Mouse (Mus musculus) intestine, postnatal 0 days (tissue): Measurements from ENCODE around the gene Aurkb. TPM values are rescaled to one million over a fixed set of nuclear protein-coding genes. Genes with fewer than 3 reads are reported as not detected.

Source experiments
- ATAC-seq: fragments of 200-750 bp; cut with Nextera tagmentation; 2 replicates; pipeline ENCODE4 v1.8.0; 2017; ENCODE audit warnings: mild to moderate bottlenecking, moderate TSS enrichment, moderate library complexity
- H3K27ac ChIP-seq: fragments of 300-500 bp; sonication (generic); 2 replicates; pipeline ENCODE4 v1.5.1; 2014; ENCODE audit warnings: mild to moderate bottlenecking, low read depth, low read length, moderate library complexity
- H3K27me3 ChIP-seq: fragments of 300-500 bp; sonication (generic); replicated peaks from 2 replicates; pipeline ENCODE4 v1.6.1; 2014; ENCODE audit warnings: low read length, mixed read lengths; ENCODE audit not compliant: control insufficient read depth, insufficient read depth
- H3K36me3 ChIP-seq: fragments of 300-500 bp; sonication (generic); 2 replicates; pipeline ENCODE4 v1.6.1; 2014; ENCODE audit warnings: mild to moderate bottlenecking, moderate library complexity; ENCODE audit not compliant: control insufficient read depth, insufficient read depth
- H3K4me1 ChIP-seq: fragments of 300-500 bp; sonication (generic); replicated peaks from 2 replicates; pipeline ENCODE4 v1.6.1; 2014; ENCODE audit warnings: antibody characterized with exemption, low read length, mixed read lengths; ENCODE audit not compliant: control insufficient read depth, insufficient read depth
- H3K4me2 ChIP-seq: fragments of 300-500 bp; sonication (generic); replicated peaks from 2 replicates; pipeline ENCODE4 v1.6.1; 2014; ENCODE audit warnings: low read depth, mild to moderate bottlenecking, moderate library complexity
- H3K4me3 ChIP-seq: fragments of 300-500 bp; sonication (generic); 2 replicates; pipeline ENCODE4 v1.5.1; 2014; ENCODE audit warnings: low read depth, low read length
- H3K9ac ChIP-seq: fragments of 300-500 bp; sonication (generic); 2 replicates; pipeline ENCODE4 v1.6.1; 2014; ENCODE audit warnings: mild to moderate bottlenecking, low read depth, low read length
- H3K9me3 ChIP-seq: fragments of 300-500 bp; sonication (generic); 2 replicates; pipeline ENCODE4 v1.6.1; 2016; ENCODE audit warnings: mixed run types; ENCODE audit not compliant: control insufficient read depth
- CTCF ChIP-seq: sonication (generic); IDR thresholded peaks from 2 replicates; pipeline ENCODE4 v1.5.1; 2016; ENCODE audit warnings: low read depth, mild to moderate bottlenecking, control low read depth, antibody characterized with exemption, moderate library complexity
- WGBS: fragments of 180-500 bp; shearing (Covaris S2); extraction: QIAGEN DNeasy Blood & Tissue Kit; methylation state at CpG from one replicate; pipeline ENCODE4 v1.1.7; 2014; 5-methylcytosine and 5-hydroxymethylcytosine counted together
- polyA plus RNA-seq: library from polyadenylated mRNA; unstranded; fragments of >200 nt; fragmentation: Nextera tagmentation; extraction: Ambion mirVana; gene quantifications from 2 replicates; pipeline ENCODE4 v1.2.1, GENCODE M21; 2015

Aurkb gene
- polyA plus RNA-seq, 1 experiment from 2014 or later: 24.3 TPM

GRCm38 (mm10) chr11:69088103-69088855, 42.8 kb downstream of the Aurkb start, which contains the start of gene Vamp2:
Vamp2 (plus strand) TSS chr11:69088490.
- WGBS: under 1% methylated on average over 61 of the region's 67 CpGs
- 0 out of 2 replicates have a peak, but pooled peaks have one; percentile 1 for TF ChIP-seq CTCF
- H3K9me3 ChIP-seq: no peaks in the 10 kb centered on the region
- H3K9ac ChIP-seq: peak within 1 kb of the TSS; percentile 99
- ATAC-seq: peak; percentile 64
- H3K27ac ChIP-seq: peak within 1 kb of the TSS; percentile 96
- H3K4me1 ChIP-seq: peaks cover 8% of the 10 kb centered on the region; the same call in 1 of the 2 replicates
- peak within 1 kb of the TSS; percentile 100 for H3K4me3 ChIP-seq
- peaks cover 19% of the 10 kb centered on the region; the same call in 1 of the 2 replicates for H3K36me3 ChIP-seq
- H3K4me2 ChIP-seq: peak within 1 kb of the TSS; percentile 82
- no peaks in the 10 kb centered on the region for H3K27me3 ChIP-seq

- Histone ChIP-seq H3K27me3 (no peaks in the 10 kb centered on the region), H3K4me1 (peaks cover 8% of the 10 kb centered on the region; the same call in 1 of the 2 replicates), H3K4me2 (peak overlapping the region; percentile 82), H3K9me3 (no peaks in the 10 kb centered on the region), H3K4me3 (peak overlapping the region; percentile 100), H3K27ac (peak overlapping the region; percentile 96), H3K9ac (peak overlapping the region; percentile 99), H3K36me3 (peaks cover 19% of the 10 kb centered on the region; the same call in 1 of the 2 replicates)
- WGBS: 5% methylated on average over 25 of the region's 25 CpGs
- TF ChIP-seq CTCF: no peak
- ATAC-seq: 0 out of 2 replicates have a peak, but pooled peaks have one; percentile 6
These were observed 43.6 kb downstream of the Aurkb start for GRCm38 (mm10) chr11:69088856-69089615.

GRCm38 (mm10) chr11:69089616-69090290, 44.3 kb downstream of the Aurkb start:
- Histone ChIP-seq H3K9me3 (no peaks in the 10 kb centered on the region), H3K4me1 (peaks cover 10% of the 10 kb centered on the region; the same call in 1 of the 2 replicates), H3K4me2 (peak overlapping the region; percentile 82), H3K4me3 (peak overlapping the region; percentile 100), H3K27ac (no peak overlapping the region), H3K27me3 (no peaks in the 10 kb centered on the region), H3K9ac (peak overlapping the region; percentile 99), H3K36me3 (peaks cover 19% of the 10 kb centered on the region; the same call in 1 of the 2 replicates)
- TF ChIP-seq CTCF: no peak
- ATAC-seq: no peak
- 79% methylated on average over 12 of the region's 12 CpGs for WGBS

- Histone ChIP-seq H3K27me3 (no peaks in the 10 kb centered on the region), H3K36me3 (peaks cover 19% of the 10 kb centered on the region; the same call in 1 of the 2 replicates), H3K4me2 (no peak overlapping the region), H3K9me3 (no peaks in the 10 kb centered on the region), H3K4me1 (peaks cover 10% of the 10 kb centered on the region; the same call in 1 of the 2 replicates), H3K27ac (no peak overlapping the region), H3K9ac (no peak overlapping the region), H3K4me3 (no peak overlapping the region)
- ATAC-seq: no peak
- no peak for TF ChIP-seq CTCF
- 63% methylated on average over 6 of the region's 6 CpGs for WGBS
These were observed 44.9 kb downstream of the Aurkb start for GRCm38 (mm10) chr11:69090367-69090766.

- 55% methylated on average over 7 of the region's 7 CpGs for WGBS
- peak overlapping the region; percentile 43 for H3K27ac ChIP-seq
- no peak for ATAC-seq
These were observed 46.3 kb downstream of the Aurkb start for GRCm38 (mm10) chr11:69091566-69092385.

More at GRCm38 (mm10) chr11:69091566-69092385, 46.3 kb downstream of the Aurkb start:
- Histone ChIP-seq H3K36me3 (peaks cover 19% of the 10 kb centered on the region; the same call in 1 of the 2 replicates), H3K9ac (no peak overlapping the region), H3K4me2 (no peak overlapping the region), H3K4me3 (no peak overlapping the region), H3K9me3 (no peaks in the 10 kb centered on the region), H3K27me3 (no peaks in the 10 kb centered on the region), H3K4me1 (peaks cover 10% of the 10 kb centered on the region; the same call in 1 of the 2 replicates)
- no peak for TF ChIP-seq CTCF
